Mouse (Mus musculus) forebrain, embryonic 14.5 days (tissue): ENCODE results near the gene Gm17334. TPM values are rescaled to one million over a fixed set of nuclear protein-coding genes. Genes with fewer than 3 reads are reported as not detected.

ENCODE experiments used
- ATAC-seq: fragments of 200-750 bp; cut with Nextera tagmentation; 2 replicates; pipeline ENCODE4 v1.8.0; 2017; ENCODE audit warnings: mild to moderate bottlenecking, moderate library complexity
- DNase-seq: peaks from one replicate; pipeline ENCODE4 v3.0.0-alpha.2; 2015; ENCODE audit warnings: low spot score
- H3K27ac ChIP-seq: fragments of 300-500 bp; sonication (generic); 2 replicates; pipeline ENCODE4 v1.5.1; 2014; ENCODE audit warnings: low read depth, mild to moderate bottlenecking, control low read depth, low read length, moderate library complexity
- H3K27me3 ChIP-seq: fragments of 300-500 bp; sonication (generic); replicated peaks from 2 replicates; pipeline ENCODE4 v1.6.1; 2014; ENCODE audit warnings: low read length, control low read depth, mixed read lengths; ENCODE audit not compliant: control insufficient read depth, insufficient read depth
- H3K36me3 ChIP-seq: fragments of 300-500 bp; sonication (generic); 2 replicates; pipeline ENCODE4 v1.6.1; 2014; ENCODE audit warnings: low read length, control low read depth; ENCODE audit not compliant: control insufficient read depth, insufficient read depth
- H3K4me1 ChIP-seq: fragments of 300-500 bp; sonication (generic); 2 replicates; pipeline ENCODE4 v1.6.1; 2014; ENCODE audit warnings: antibody characterized with exemption, low read length, control low read depth; ENCODE audit not compliant: control insufficient read depth, insufficient read depth
- H3K4me2 ChIP-seq: fragments of 300-500 bp; sonication (generic); 2 replicates; pipeline ENCODE4 v1.6.1; 2014; ENCODE audit warnings: mild to moderate bottlenecking, control low read depth, low read length
- H3K4me3 ChIP-seq: fragments of 300-500 bp; sonication (generic); 2 replicates; pipeline ENCODE4 v1.5.1; 2014; ENCODE audit warnings: low read depth, low read length, control low read depth
- H3K9ac ChIP-seq: fragments of 300-500 bp; sonication (generic); 2 replicates; pipeline ENCODE4 v1.6.1; 2014; ENCODE audit warnings: mild to moderate bottlenecking, low read length, control low read depth, moderate library complexity
- H3K9me3 ChIP-seq: fragments of 300-500 bp; sonication (generic); replicated peaks from 2 replicates; pipeline ENCODE4 v1.6.1; 2016; ENCODE audit warnings: low read length, control low read depth, mixed read lengths; ENCODE audit not compliant: control insufficient read depth
- WGBS: fragments of 180-500 bp; shearing (Covaris S2); extraction: QIAGEN DNeasy Blood & Tissue Kit; methylation state at CpG from one replicate; pipeline ENCODE4 v1.1.7; 2014; 5-methylcytosine and 5-hydroxymethylcytosine counted together
- microRNA-seq: library from miRNA; unstranded; fragments of <30 nt; microRNA quantifications from one replicate; pipeline ENCODE4, GENCODE M21; 2016
- polyA plus RNA-seq: library from polyadenylated mRNA; unstranded; fragments of >200 nt; fragmentation: Nextera tagmentation; extraction: Ambion mirVana; gene quantifications from 2 replicates; pipeline ENCODE4 v1.2.1, GENCODE M21; 2014

Gene Gm17334
- polyA plus RNA-seq, 1 experiment from 2014 or later: not detected

DNA sequence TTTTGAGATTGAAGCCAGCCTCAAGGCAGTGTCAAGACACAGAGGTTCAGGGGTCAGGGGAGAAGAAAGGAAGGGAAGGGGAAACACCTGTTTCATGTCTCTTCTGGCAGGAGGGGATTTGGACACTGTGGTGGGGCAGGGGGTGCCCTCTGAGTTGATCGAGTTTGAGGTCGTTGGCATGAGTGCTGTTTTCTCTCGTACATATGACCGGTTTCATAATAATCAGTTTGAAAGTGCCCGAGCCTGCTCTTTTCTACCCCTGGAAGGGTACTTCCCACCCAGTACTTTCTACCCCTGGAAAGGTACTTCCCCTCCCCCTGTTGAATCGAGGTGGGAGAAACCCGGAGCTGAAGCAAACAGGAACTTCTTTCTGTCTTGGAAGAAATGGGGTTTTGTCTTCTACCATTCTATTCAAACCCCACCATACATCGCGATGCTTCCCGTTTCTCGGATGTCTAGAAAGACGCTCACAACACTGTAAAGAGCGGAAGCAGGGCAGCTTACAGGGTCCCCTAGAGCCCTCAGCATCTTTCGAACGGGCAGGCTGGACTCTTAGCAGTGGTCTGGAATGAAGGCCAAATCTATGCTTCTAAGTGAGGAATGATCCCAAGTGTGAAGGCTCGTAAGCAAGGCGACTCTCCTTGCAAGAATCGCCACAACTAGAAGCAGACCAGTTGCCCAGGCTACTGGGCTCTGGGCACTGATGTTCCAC is 37.9 kb downstream of the Gm17334 start:
- Histone ChIP-seq H3K27ac (no peak overlapping the region), H3K4me2 (no peak overlapping the region), H3K27me3 (no peaks in the 10 kb centered on the region), H3K4me3 (no peak overlapping the region), H3K36me3 (no peaks in the 10 kb centered on the region), H3K4me1 (no peaks in the 10 kb centered on the region), H3K9me3 (no peaks in the 10 kb centered on the region), H3K9ac (no peak overlapping the region)
- DNase-seq: no peak
- ATAC-seq: no peak
- WGBS: 71% methylated on average over 18 of the region's 18 CpGs

- H3K9ac ChIP-seq: no peak overlapping the region
- no peaks in the 10 kb centered on the region for H3K36me3 ChIP-seq
- WGBS: 87% methylated on average over 2 of the region's 2 CpGs
- no peaks in the 10 kb centered on the region for H3K4me1 ChIP-seq
- no peak overlapping the region for H3K4me3 ChIP-seq
- H3K9me3 ChIP-seq: no peaks in the 10 kb centered on the region
- no peaks in the 10 kb centered on the region for H3K27me3 ChIP-seq
- no peak overlapping the region for H3K27ac ChIP-seq
- DNase-seq (no peak), ATAC-seq (no peak)
- H3K4me2 ChIP-seq: no peak overlapping the region
These were observed 38.6 kb downstream of the Gm17334 start for GRCm38 (mm10) chr11:53734431-53734830.

GRCm38 (mm10) chr11:53733824-53734223 is 39.2 kb downstream of the Gm17334 start:
- no peak overlapping the region for H3K4me2 ChIP-seq
- WGBS: 86% methylated on average over 7 of the region's 7 CpGs
- no peaks in the 10 kb centered on the region for H3K36me3 ChIP-seq
- DNase-seq: peak; percentile 13
- H3K4me1 ChIP-seq: no peaks in the 10 kb centered on the region
- H3K27ac ChIP-seq: no peak overlapping the region
- no peak overlapping the region for H3K4me3 ChIP-seq
- no peaks in the 10 kb centered on the region for H3K9me3 ChIP-seq
- no peaks in the 10 kb centered on the region for H3K27me3 ChIP-seq
- H3K9ac ChIP-seq: no peak overlapping the region
- ATAC-seq: no peak

DNA sequence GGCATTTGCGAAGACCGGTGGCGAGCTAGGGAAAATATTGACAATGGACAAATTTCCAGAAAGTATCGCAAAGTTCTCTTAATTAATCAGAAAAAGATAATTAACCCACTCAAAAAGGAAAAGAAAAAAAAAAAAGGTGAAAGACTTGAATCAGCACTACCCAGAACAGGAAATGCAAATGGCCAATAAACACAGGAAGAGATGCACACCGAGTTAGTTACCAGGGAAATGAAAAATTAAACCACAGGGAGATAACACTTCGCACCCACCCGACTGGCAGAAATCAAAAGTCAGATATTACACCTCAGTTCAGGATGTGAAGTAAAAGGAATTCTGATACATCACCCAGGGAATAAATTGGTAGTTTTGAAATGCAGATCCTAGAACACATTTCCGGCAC is 40.7 kb downstream of the Gm17334 start:
- H3K27ac ChIP-seq: no peak overlapping the region
- no peak overlapping the region for H3K4me3 ChIP-seq
- 90% methylated on average over 8 of the region's 8 CpGs for WGBS
- no peaks in the 10 kb centered on the region for H3K9me3 ChIP-seq
- ATAC-seq (no peak), DNase-seq (no peak)
- no peaks in the 10 kb centered on the region for H3K27me3 ChIP-seq
- H3K36me3 ChIP-seq: no peaks in the 10 kb centered on the region
- H3K4me2 ChIP-seq: no peak overlapping the region
- no peaks in the 10 kb centered on the region for H3K4me1 ChIP-seq
- H3K9ac ChIP-seq: no peak overlapping the region

GRCm38 (mm10) chr11:53731457-53731856 is 41.5 kb downstream of the Gm17334 start:
- H3K36me3 ChIP-seq: no peaks in the 10 kb centered on the region
- ATAC-seq: no peak
- no peaks in the 10 kb centered on the region for H3K9me3 ChIP-seq
- H3K4me2 ChIP-seq: no peak overlapping the region
- WGBS: 96% methylated on average over 7 of the region's 7 CpGs
- DNase-seq: no peak
- H3K4me3 ChIP-seq: no peak overlapping the region
- H3K4me1 ChIP-seq: no peaks in the 10 kb centered on the region
- no peak overlapping the region for H3K9ac ChIP-seq
- H3K27ac ChIP-seq: no peak overlapping the region
- no peaks in the 10 kb centered on the region for H3K27me3 ChIP-seq

Small RNA genes lying within 50 kb of the gene (microRNA-seq; reads per million reads assigned to microRNA genes)
- not detected for gene Mir7671

Other genes starting within 250 kb of the Gm17334 start
- 215 and 216 TPM in 2 replicates for gene Kif3a, start 205.8 kb downstream of the Gm17334 start, polyA plus RNA-seq
- 5.9 and 6.9 TPM in 2 replicates for gene Il4, start 154.5 kb downstream of the Gm17334 start, polyA plus RNA-seq
- not detected in 2 replicates for gene Il13, start 138.5 kb downstream of the Gm17334 start, polyA plus RNA-seq
- 10.6 and 11.0 TPM in 2 replicates for gene Rad50, start 65.9 kb downstream of the Gm17334 start, polyA plus RNA-seq
- gene Il5, start 52.4 kb downstream of the Gm17334 start, polyA plus RNA-seq: not detected in 2 replicates
- 3.0 and 3.8 TPM in 2 replicates for gene Irf1, start 3.2 kb downstream of the Gm17334 start, polyA plus RNA-seq
- not detected in 2 replicates for gene Gm12216, start 86.1 kb upstream of the Gm17334 start, polyA plus RNA-seq
- 11.1 TPM in 2 replicates for gene Slc22a5, start 118.5 kb upstream of the Gm17334 start, polyA plus RNA-seq
- 1.2 and 2.0 TPM in 2 replicates for gene Slc22a21, start 207.1 kb upstream of the Gm17334 start, polyA plus RNA-seq